Mouse (Mus musculus) stomach, postnatal 0 days (tissue): ENCODE measurements at regions not wholly inside any gene's neighbourhood (a gene's known extent, or its start where the extent isn't known, plus 50 kb on each side); places are given as distances from the start of the nearest gene placed in this dataset.

Experiments
- CTCF ChIP-seq: IDR thresholded peaks from 2 replicates; pipeline ENCODE4 v1.5.1; 2016; ENCODE audit warnings: antibody characterized with exemption, low read depth, mild to moderate bottlenecking, moderate library complexity
- EP300 ChIP-seq: optimal IDR thresholded peaks from 2 replicates; pipeline ENCODE3; 2016; ENCODE audit warnings: antibody characterized with exemption

- TF ChIP-seq EP300 (no peak), CTCF (no peak)
Measured at GRCm38 (mm10) chr4:7347317-7347716, 891.5 kb downstream of the Car8 start.
